Mouse (Mus musculus) G1E (cell line): ENCODE measurements around the gene Zzef1. TPM values are rescaled to one million over a fixed set of nuclear protein-coding genes. Genes with fewer than 3 reads are reported as not detected.

ENCODE experiments used
- ATAC-seq: 2 replicates; pipeline ENCODE4 v1.8.0; 2016; ENCODE audit warnings: mild to moderate bottlenecking; ENCODE audit not compliant: insufficient number of reproducible peaks, poor library complexity, low FRiP score, severe bottlenecking; ENCODE audit errors: extremely low read depth
- DNase-seq: peaks from one replicate; pipeline ENCODE4 v3.0.0; 2012; ENCODE audit warnings: low spot score
- H3K27me3 ChIP-seq: 2 replicates; pipeline ENCODE4 v1.6.1; 2012; ENCODE audit warnings: mild to moderate bottlenecking, low read length, inconsistent platforms; ENCODE audit not compliant: insufficient read depth
- H3K36me3 ChIP-seq: replicated peaks from 2 replicates; pipeline ENCODE3; 2012; ENCODE audit warnings: mild to moderate bottlenecking, inconsistent platforms
- H3K4me1 ChIP-seq: 2 replicates; pipeline ENCODE4 v1.6.1; 2012; ENCODE audit warnings: low read depth, low read length, inconsistent platforms, mixed read lengths; ENCODE audit not compliant: insufficient read depth
- H3K4me3 ChIP-seq: 2 replicates; pipeline ENCODE4 v1.5.1; 2012; ENCODE audit warnings: low read depth, mild to moderate bottlenecking, inconsistent platforms, low read length, moderate library complexity, mixed read lengths
- H3K9me3 ChIP-seq: replicated peaks from 2 replicates; pipeline ENCODE4 v1.6.1; 2012; ENCODE audit warnings: inconsistent platforms
- CTCF ChIP-seq: IDR thresholded peaks from 2 replicates; pipeline ENCODE4 v1.5.1; 2012; ENCODE audit warnings: low read depth, low read length, inconsistent platforms, mixed read lengths
- GATA1 ChIP-seq: IDR thresholded peaks from 2 replicates; pipeline ENCODE4 v1.6.1; 2012; ENCODE audit warnings: borderline replicate concordance, low read length, inconsistent platforms, mixed read lengths
- GATA2 ChIP-seq: IDR thresholded peaks from 2 replicates; pipeline ENCODE4 v1.6.1; 2012; ENCODE audit warnings: low read depth, low read length, inconsistent platforms, borderline replicate concordance
- POLR2AphosphoS5 ChIP-seq: IDR thresholded peaks from 2 replicates; pipeline ENCODE4 v1.6.1; 2012; ENCODE audit warnings: low read depth, low read length, inconsistent platforms; ENCODE audit not compliant: insufficient replicate concordance
- TAL1 ChIP-seq: conservative IDR thresholded peaks from 2 replicates; pipeline ENCODE4 v1.6.1; 2012; ENCODE audit warnings: low read depth, low read length, inconsistent platforms, mixed read lengths
- polyA plus RNA-seq: library from polyadenylated mRNA; stranded (reverse); fragments of >175 nt; gene quantifications from 2 replicates; pipeline ENCODE4 v1.2.3, GENCODE M21; 2012
- total RNA-seq, 2 experiments: library from RNA; stranded (forward) in 1 of 2; stranded (reverse) in 1 of 2; fragments of 200-1000 nt in 1 of 2; fragments of >200 nt in 1 of 2; fragmentation: Nextera tagmentation in 1 of 2; gene quantifications; 2 replicates each; pipeline ENCODE4 v1.2.3; 2014 to 2017

Gene Zzef1
- total RNA-seq (2014; fragmentation: Nextera tagmentation): 32.1 and 43.4 TPM in 2 replicates
- 25.5 and 33.2 TPM in 2 replicates for total RNA-seq (2017)
- 5.3 and 5.6 TPM in 2 replicates for polyA plus RNA-seq

DNA sequence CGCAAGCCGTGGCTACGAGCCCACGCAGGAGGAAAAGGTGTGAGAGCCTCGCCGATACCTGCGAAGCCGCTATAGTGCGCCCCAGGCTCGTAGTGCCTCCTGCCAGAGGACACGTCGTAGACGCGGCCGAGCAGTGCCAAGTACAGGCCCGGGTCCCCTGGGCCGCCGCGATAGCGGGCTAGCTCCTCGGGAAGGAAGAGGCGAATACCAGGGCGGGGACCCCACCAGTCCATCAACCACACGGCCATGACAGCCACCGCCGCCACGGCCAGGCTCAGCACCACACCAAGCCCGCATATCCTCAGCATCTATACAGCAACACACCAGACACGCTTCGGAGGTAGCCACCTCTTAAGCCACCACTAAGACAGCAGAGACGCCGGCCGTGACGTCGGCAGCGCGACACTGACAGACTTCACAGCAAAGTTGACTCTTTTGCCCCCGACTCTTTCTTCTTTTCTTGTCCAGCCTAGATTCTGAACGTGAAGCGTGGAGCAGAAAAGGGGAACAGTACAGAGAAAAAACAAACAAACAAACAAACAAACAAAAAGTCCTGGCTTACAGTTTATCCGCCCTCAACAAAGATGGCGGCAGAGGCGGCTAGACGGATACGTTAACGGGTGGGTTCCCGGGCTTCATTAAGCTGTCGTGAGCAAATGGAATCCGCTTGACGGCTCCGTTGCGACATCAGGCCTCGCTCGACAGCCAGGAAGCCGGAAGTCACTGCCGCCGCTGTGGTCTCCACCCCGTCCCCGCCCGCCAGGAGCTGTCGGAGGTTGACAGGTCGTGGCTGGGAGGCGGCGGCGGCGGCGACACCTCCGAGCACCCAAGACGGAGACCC lies at the start of gene Zzef1, which contains the start of gene Cyb5d2:
Gene Zzef1 (plus strand): TSS at position 772 of the 841 bp plus-strand sequence.
Gene Cyb5d2 (minus strand): TSS at position 688 of the 841 bp plus-strand sequence.
- Histone ChIP-seq H3K4me3 (peak within 1 kb of the TSS; percentile 100), H3K4me1 (peaks cover 16% of the 10 kb centered on the region), H3K27me3 (no peaks in the 10 kb centered on the region), H3K36me3 (peaks cover 17% of the 10 kb centered on the region), H3K9me3 (no peaks in the 10 kb centered on the region)
- TF ChIP-seq TAL1 (no peak), POLR2AphosphoS5 (no peak), GATA2 (no peak), GATA1 (no peak), CTCF (no peak)
- peak; percentile 90 for DNase-seq
- peak; percentile 72 for ATAC-seq

- Histone ChIP-seq H3K4me1 (no peaks in the 10 kb centered on the region), H3K27me3 (no peaks in the 10 kb centered on the region), H3K4me3 (no peak overlapping the region), H3K9me3 (no peaks in the 10 kb centered on the region), H3K36me3 (peaks cover 99% of the 10 kb centered on the region)
- no peak for DNase-seq
- no peak for ATAC-seq
- TF ChIP-seq POLR2AphosphoS5: no peak
- TF ChIP-seq TAL1: no peak
- TF ChIP-seq GATA2: no peak
- no peak for TF ChIP-seq GATA1
- TF ChIP-seq CTCF: no peak
These were observed 44.1 kb upstream of the Zzef1 start for GRCm38 (mm10) chr11:72751956-72752355.

- Histone ChIP-seq H3K9me3 (no peaks in the 10 kb centered on the region), H3K4me3 (no peak overlapping the region), H3K4me1 (no peaks in the 10 kb centered on the region), H3K36me3 (peaks cover 98% of the 10 kb centered on the region), H3K27me3 (no peaks in the 10 kb centered on the region)
- no peak for DNase-seq
- TF ChIP-seq CTCF (no peak), POLR2AphosphoS5 (no peak), GATA1 (no peak), GATA2 (no peak), TAL1 (no peak)
- no peak for ATAC-seq
These were observed 37.7 kb upstream of the Zzef1 start for GRCm38 (mm10) chr11:72758316-72758715.

DNA sequence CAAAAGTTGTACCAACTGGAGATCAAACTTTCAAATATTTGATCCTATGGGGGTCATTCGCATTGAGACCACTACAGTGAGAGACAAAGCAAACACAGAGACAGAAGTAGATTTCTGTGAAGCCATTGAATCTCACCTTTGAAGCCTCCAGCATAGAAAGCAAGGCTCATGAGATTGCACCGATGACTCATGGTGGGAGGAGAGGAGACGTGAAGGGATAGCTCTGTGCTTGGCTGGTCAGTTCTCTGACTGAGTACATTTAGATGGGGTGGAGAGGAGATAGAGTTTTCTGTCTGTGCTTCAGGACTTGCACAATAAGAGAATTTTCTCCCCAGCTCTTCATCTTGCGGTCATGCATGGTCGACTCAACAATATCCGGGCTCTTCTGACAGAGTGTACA lies 36.4 kb upstream of the Zzef1 start:
- no peak for TF ChIP-seq POLR2AphosphoS5
- TF ChIP-seq CTCF: no peak
- no peak for TF ChIP-seq GATA2
- no peak for TF ChIP-seq GATA1
- TF ChIP-seq TAL1: no peak
- H3K4me3 ChIP-seq: no peak overlapping the region
- no peaks in the 10 kb centered on the region for H3K4me1 ChIP-seq
- DNase-seq (no peak), ATAC-seq (no peak)
- no peaks in the 10 kb centered on the region for H3K9me3 ChIP-seq
- peaks cover 98% of the 10 kb centered on the region for H3K36me3 ChIP-seq
- no peaks in the 10 kb centered on the region for H3K27me3 ChIP-seq

GRCm38 (mm10) chr11:72760781-72761180 lies 35.2 kb upstream of the Zzef1 start:
- no peak overlapping the region for H3K4me3 ChIP-seq
- ATAC-seq (no peak), DNase-seq (no peak)
- H3K9me3 ChIP-seq: no peaks in the 10 kb centered on the region
- peaks cover 89% of the 10 kb centered on the region for H3K36me3 ChIP-seq
- no peaks in the 10 kb centered on the region for H3K27me3 ChIP-seq
- TF ChIP-seq POLR2AphosphoS5 (no peak), TAL1 (no peak), GATA1 (no peak), CTCF (no peak), GATA2 (no peak)
- no peaks in the 10 kb centered on the region for H3K4me1 ChIP-seq

GRCm38 (mm10) chr11:72764270-72764669 lies 31.8 kb upstream of the Zzef1 start:
- Histone ChIP-seq H3K36me3 (peaks cover 80% of the 10 kb centered on the region), H3K4me1 (no peaks in the 10 kb centered on the region), H3K27me3 (no peaks in the 10 kb centered on the region), H3K4me3 (no peak overlapping the region), H3K9me3 (no peaks in the 10 kb centered on the region)
- no peak for TF ChIP-seq TAL1
- ATAC-seq: no peak
- DNase-seq: no peak

- H3K36me3 ChIP-seq: peaks cover 67% of the 10 kb centered on the region
- H3K9me3 ChIP-seq: no peaks in the 10 kb centered on the region
- no peak for ATAC-seq
- no peaks in the 10 kb centered on the region for H3K27me3 ChIP-seq
- no peak for TF ChIP-seq GATA1
- no peak for TF ChIP-seq GATA2
- no peak for TF ChIP-seq CTCF
- no peak for TF ChIP-seq TAL1
- no peak for TF ChIP-seq POLR2AphosphoS5
- no peak overlapping the region for H3K4me3 ChIP-seq
- no peaks in the 10 kb centered on the region for H3K4me1 ChIP-seq
- no peak for DNase-seq
These were observed 28.3 kb upstream of the Zzef1 start for GRCm38 (mm10) chr11:72767716-72768115.
